Mouse (Mus musculus) kidney, adult 2 months (tissue): Measurements from ENCODE around the gene Hist3h2a. TPM values are rescaled to one million over a fixed set of nuclear protein-coding genes. Genes with fewer than 3 reads are reported as not detected.

Source experiments
- DNase-seq: peaks from one replicate; pipeline ENCODE4 v3.0.0; 2021
- H3K27ac ChIP-seq: fragments of 200-500 bp; 2 replicates; pipeline ENCODE4 v1.5.1; 2012; ENCODE audit warnings: low read depth, low read length, control low read depth, inconsistent platforms; ENCODE audit not compliant: insufficient read depth
- H3K27me3 ChIP-seq: fragments of 200-500 bp; replicated peaks from 2 replicates; pipeline ENCODE4 v1.6.1; 2012; ENCODE audit warnings: mild to moderate bottlenecking, moderate library complexity, low read length, inconsistent platforms; ENCODE audit not compliant: control insufficient read depth, insufficient read depth
- H3K36me3 ChIP-seq: fragments of 200-500 bp; 2 replicates; pipeline ENCODE4 v1.6.1; 2012; ENCODE audit warnings: mild to moderate bottlenecking, moderate library complexity, low read length, inconsistent platforms; ENCODE audit not compliant: control insufficient read depth, insufficient read depth
- H3K4me1 ChIP-seq: fragments of 200-500 bp; 2 replicates; pipeline ENCODE4 v1.6.1; 2011; ENCODE audit warnings: low read length; ENCODE audit not compliant: control insufficient read depth, insufficient read depth
- H3K4me3 ChIP-seq: fragments of 200-500 bp; 2 replicates; pipeline ENCODE4 v1.5.1; 2011; ENCODE audit warnings: mild to moderate bottlenecking, low read depth, low read length, control low read depth; ENCODE audit not compliant: insufficient read depth
- CTCF ChIP-seq: fragments of 200-500 bp; conservative IDR thresholded peaks from 2 replicates; pipeline ENCODE4 v1.5.1; 2011; ENCODE audit warnings: low read depth, mild to moderate bottlenecking, control low read depth, low read length, moderate library complexity, mixed read lengths; ENCODE audit not compliant: insufficient read depth, insufficient read length
- WGBS: fragments of 180-500 bp; shearing (Covaris S2); methylation state at CpG from one replicate; pipeline ENCODE4 v1.1.7; 2018; 5-methylcytosine and 5-hydroxymethylcytosine counted together
- polyA plus RNA-seq: library from polyadenylated mRNA; depleted of rRNA; stranded (reverse); fragments of >200 nt; gene quantifications from 2 replicates; pipeline ENCODE4 v1.2.3, GENCODE M21; 2012; rRNA removed

The Hist3h2a gene
- polyA plus RNA-seq, 1 experiment = 29.5 TPM

DNA sequence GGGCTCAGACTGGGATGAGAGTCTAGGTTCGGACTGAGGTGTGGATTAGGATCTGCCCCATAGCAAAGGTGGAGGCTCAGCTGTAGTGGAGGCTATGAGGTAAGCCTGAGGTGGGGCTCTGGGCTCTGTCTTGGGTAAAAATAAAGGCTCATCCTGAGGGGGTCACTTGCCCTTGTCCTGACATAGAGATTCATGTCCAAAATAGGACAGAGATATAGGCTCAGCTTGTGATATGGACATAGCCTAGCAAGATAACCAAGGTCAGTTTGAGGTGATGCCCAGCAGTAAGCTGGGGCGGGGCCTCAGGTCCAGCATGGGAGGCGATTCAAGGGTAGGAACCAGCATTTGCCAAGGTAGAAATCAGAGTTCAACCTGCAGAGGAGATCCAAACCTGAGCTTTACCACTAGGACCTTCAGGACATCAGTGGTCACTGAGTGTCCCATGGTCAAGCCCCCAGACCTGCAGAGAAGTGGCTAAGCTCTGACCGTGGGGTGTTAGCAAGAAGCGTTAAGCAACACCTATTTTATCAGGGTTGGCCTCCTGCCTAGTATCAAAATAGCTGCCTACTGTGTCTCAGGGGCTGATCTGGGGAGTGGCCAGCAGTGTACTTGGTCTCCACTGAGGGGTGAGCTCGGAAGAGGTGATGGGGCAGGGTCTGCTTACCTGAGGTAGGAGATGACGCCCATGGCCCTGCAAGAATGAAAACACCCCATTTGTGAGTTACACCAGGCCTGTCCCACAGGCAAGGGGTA lies 48.0 kb downstream of the Hist3h2a start:
- no peaks in the 10 kb centered on the region for H3K4me1 ChIP-seq
- no peak overlapping the region for H3K4me3 ChIP-seq
- H3K27ac ChIP-seq = no peak overlapping the region
- WGBS = 91% methylated on average over 7 of the region's 7 CpGs
- no peak for DNase-seq
- no peaks in the 10 kb centered on the region for H3K36me3 ChIP-seq
- no peaks in the 10 kb centered on the region for H3K27me3 ChIP-seq
- TF ChIP-seq CTCF = no peak

Other genes starting within 250 kb of the Hist3h2a start
- gene Olfr318, start 230.7 kb upstream of the Hist3h2a start, polyA plus RNA-seq = not detected in 2 replicates
- gene Olfr317, start 215.5 kb upstream of the Hist3h2a start, polyA plus RNA-seq = not detected in 2 replicates
- gene Olfr316, start 202.0 kb upstream of the Hist3h2a start, polyA plus RNA-seq = not detected in 2 replicates
- not detected in 2 replicates for gene Olfr315, start 181.5 kb upstream of the Hist3h2a start, polyA plus RNA-seq
- not detected in 2 replicates for gene Olfr314, start 171.7 kb upstream of the Hist3h2a start, polyA plus RNA-seq
- gene Fam183b, start 152.7 kb upstream of the Hist3h2a start, polyA plus RNA-seq = not detected in 2 replicates
- gene Olfr313, start 139.7 kb upstream of the Hist3h2a start, polyA plus RNA-seq = not detected in 2 replicates
- not detected in 2 replicates for gene Olfr312, start 125.4 kb upstream of the Hist3h2a start, polyA plus RNA-seq
- not detected in 2 replicates for gene Olfr311, start 115.4 kb upstream of the Hist3h2a start, polyA plus RNA-seq
- 2.3 and 2.6 TPM in 2 replicates for gene Gm12258, start 107.5 kb upstream of the Hist3h2a start, polyA plus RNA-seq
- gene 2810021J22Rik, start 87.5 kb upstream of the Hist3h2a start, polyA plus RNA-seq = 3.3 and 3.7 TPM in 2 replicates
- 1.2 and 1.5 TPM in 2 replicates for gene Zfp39, start 50.5 kb upstream of the Hist3h2a start, polyA plus RNA-seq
- gene Btnl10, start 36.8 kb upstream of the Hist3h2a start, polyA plus RNA-seq = 0.27 and 0.31 TPM in 2 replicates
- gene Rnf187, start 15.8 kb upstream of the Hist3h2a start, polyA plus RNA-seq = 251 and 307 TPM in 2 replicates
- 3.0 and 5.3 TPM in 2 replicates for gene Hist3h2ba, start 5.8 kb upstream of the Hist3h2a start, polyA plus RNA-seq
- 0.34 and 0.48 TPM in 2 replicates for gene Trim17, start within 50 bp of the Hist3h2a start, polyA plus RNA-seq
- 19.4 and 20.7 TPM in 2 replicates for gene Trim11, start 23.4 kb downstream of the Hist3h2a start, polyA plus RNA-seq
- 0.15 and 6.2 TPM in 2 replicates for gene Obscn, start 181.7 kb downstream of the Hist3h2a start, polyA plus RNA-seq
- gene Iba57, start 209.1 kb downstream of the Hist3h2a start, polyA plus RNA-seq = 8.3 and 8.8 TPM in 2 replicates
- 1.4 and 1.8 TPM in 2 replicates for gene Gjc2, start 228.5 kb downstream of the Hist3h2a start, polyA plus RNA-seq
- 137 and 144 TPM in 2 replicates for gene Guk1, start 237.5 kb downstream of the Hist3h2a start, polyA plus RNA-seq
- 56.3 and 58.2 TPM in 2 replicates for gene Mrpl55, start 247.8 kb downstream of the Hist3h2a start, polyA plus RNA-seq